Mouse (Mus musculus): ENCODE data around the gene Fam114a1.

Fam114a1 gene

DNA sequence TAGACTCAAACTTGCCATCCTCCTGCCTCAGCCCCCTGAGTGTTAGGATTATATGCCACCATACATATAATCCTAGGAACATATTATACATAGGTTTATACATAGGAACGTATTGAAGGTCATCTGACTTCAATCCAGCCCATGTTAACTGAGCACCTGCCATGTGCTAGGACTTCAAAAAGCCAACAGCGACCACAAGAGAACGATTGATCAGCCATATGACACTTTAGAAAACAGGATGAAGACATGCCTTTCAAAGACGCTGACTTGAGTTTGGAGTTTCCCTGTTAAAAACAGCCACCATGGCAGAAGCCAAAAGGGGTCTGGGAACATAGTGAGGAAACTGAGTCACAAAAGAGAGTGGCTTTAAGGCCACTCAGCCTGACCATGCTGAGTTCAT lies 35.4 kb downstream of the Fam114a1 start:
- DNase-seq (ENCODE audit: low spot score) = no peak

DNA sequence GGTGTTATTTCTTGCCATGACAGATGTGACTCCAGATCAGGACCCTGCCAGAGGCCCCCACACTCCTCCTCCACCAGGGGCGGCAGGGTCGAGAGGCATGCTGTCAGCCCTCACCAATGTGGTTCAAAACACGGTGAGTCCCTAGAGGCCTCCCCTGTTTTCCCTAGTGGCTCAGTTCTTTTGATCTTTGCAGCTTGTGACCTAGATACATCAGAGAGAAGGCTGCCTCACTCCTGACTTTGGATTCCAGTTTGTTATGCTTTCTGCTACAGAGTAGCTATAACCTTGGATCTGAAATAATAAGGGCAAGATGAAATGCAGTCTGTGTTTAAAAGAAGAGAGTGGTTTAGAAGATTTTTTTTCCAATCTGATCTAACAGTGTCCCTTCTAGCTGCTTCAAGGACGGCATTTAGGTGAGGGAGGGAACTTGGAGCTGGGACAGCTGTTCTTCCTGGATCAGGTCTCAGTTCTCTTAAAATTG lies 36.2 kb downstream of the Fam114a1 start:
- no peak for DNase-seq (ENCODE audit: low spot score)

DNA sequence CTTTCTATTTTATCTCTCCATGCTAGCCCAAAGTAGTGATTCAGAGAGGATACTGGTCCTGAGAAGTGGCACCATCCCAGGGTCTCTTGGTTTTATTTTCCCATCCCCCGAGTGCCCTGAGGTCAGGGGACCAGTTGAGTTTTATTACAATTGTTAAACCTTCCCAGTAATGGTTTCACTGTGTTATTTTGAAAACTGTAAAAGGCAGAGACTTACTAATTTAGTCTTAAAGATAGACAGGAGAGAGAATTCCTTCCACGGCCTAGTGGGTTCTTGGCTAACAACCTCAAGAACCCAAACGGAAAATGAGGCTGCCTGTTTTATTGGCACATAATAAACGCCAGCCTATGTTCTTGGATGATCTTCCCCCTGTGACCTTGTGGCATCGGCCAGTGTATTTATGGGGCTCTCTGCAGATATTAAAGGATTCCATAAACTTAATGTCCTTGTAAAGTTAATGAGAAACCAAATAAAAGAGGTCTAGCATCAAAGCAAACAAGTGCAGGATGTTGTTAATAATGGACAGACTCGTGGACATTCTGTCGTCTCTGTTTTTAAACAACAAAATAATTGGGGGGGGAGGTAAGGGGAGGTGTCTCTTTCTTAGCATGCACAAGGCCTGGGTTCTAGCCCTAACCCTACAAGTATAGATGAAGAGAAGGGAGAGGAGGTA lies 42.2 kb downstream of the Fam114a1 start:
- no peak for DNase-seq (ENCODE audit: low spot score)

DNA sequence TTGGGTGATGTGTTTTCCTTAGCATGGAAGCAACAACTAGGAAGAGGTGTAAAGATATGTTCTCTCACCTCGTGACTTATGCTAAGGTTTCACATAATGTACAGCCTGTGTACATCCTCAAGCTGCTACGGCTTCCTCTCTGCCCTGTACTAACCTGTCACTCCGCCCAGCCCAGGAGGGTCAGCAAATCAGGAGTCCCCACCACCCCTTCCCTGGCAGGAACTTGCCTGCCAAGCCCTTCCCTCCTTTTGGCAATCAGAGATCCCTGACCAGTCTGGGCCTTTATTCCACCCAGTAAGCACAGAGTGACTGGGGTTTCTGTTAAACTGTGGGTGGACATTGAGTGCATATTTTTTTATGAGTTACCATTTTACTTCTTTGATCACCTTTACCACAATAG lies 45.6 kb downstream of the Fam114a1 start:
- no peak for DNase-seq (ENCODE audit: low spot score)

DNA sequence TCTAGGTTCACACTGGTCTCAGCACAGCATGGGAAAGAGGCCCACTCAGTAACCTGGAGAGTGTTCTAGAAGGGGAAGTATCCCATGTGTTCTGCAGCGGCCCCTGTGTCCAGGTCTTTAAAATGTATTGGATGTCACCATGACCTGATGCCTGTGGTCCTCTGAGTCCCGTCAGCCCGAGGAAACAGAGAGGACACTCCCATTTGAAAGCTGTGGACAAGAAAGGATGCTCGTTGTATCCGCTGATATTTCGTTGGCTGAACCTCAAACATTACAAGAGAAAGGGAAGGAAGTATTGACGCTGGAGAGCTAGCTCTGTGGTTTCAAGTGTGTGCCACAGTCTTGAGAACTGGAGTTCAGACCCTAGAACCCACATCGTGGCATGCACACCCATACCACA lies 49.2 kb downstream of the Fam114a1 start:
- DNase-seq (ENCODE audit: low spot score) = no peak

DNA sequence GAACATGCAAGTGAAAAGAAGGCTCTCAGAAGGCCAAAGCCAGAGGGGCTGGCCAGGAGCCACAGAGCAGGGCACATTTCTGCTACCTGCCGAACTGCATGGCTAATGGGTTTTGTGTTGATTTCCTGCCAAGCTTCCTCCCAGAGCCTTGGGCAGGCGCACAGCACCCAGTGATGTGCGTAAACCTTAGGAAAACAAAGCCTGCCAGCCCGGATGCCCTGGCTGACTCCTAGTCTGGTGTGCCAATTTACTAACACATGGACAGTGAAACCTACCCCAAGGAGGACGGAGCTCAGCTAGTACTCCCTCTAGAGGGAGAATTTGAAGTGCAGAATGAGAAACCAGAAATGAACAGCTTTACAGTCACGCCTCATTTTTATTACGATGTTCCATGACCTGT lies 50.0 kb downstream of the Fam114a1 start:
- DNase-seq (ENCODE audit: low spot score) = peak; percentile 72

DNA sequence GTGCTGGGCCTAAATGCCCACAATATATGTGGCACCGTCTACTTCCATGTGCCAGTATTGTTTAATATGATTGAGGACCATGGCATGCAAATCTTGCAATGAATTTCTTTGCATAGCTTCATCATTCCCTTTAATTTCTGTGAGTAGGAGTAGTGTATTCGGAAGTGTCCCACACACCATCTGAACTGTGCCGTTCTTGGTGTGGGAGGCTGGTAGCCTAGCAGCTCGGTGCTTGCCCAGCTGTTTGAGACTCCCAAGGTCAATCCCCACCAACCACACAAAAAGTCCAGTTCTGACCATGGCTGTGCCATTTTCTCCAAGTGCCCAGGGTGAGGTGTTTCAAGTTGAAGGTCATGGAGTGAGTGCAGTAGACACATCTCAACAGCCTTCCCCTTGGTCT lies 52.1 kb downstream of the Fam114a1 start:
- DNase-seq (ENCODE audit: low spot score) = no peak

DNA sequence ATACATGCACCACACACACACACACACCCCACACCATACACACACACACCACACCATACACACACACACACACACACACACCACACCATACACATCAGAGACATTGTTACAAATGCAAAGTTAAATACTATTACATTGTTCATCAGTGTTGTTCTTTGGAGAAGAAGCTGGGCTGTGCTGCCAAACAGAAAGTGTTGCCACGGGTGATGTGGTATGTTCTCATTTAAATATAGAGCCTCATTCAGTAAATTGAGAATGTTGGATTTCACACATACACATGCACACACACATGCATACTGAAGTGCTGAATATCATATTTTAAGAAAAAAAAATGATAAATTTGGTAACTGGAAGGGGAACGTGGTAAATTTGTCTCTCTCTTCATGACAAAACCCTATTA lies 54.8 kb downstream of the Fam114a1 start:
- no peak for DNase-seq (ENCODE audit: low spot score)

DNA sequence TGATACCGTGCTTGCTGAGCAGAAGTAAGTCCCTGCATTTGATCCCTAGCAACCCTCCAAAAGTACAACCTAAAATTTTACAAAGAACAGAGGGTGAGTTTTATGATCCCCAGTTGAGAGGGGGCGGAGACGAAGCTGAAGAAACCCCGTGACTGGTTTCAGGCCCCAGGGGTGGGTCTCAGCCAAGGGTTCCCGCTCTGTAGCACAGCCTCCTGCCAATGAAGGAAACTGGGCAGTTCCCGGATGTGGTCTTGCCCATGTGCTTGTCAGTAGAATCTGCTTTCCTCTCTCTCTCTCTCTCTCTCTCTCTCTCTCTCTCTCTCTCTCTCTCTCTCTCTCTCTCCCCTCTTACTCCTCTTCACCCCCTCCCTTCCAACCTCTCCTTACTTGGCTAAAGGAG lies 56.0 kb downstream of the Fam114a1 start:
- DNase-seq (ENCODE audit: low spot score) = no peak

DNA sequence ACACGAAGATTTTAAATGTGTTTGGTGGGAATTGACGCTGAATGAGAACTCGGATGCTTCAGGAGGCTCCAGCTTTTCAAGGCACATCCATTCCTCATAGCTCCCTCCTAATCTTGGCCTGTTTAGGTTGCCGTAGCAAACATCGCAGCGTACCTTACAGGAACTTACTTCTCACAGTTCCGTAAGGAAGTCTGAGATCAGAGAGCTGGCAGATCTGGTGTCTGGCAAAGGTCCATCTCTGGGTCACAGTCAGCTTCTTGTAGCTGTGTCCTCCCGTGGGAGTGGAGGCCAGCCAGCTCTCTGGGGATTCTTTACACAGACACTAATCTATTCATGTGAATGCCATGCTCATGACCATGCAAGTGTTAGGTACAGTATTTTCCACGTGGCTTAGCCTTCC lies 56.9 kb downstream of the Fam114a1 start:
- DNase-seq (ENCODE audit: low spot score) = peak; percentile 22

DNA sequence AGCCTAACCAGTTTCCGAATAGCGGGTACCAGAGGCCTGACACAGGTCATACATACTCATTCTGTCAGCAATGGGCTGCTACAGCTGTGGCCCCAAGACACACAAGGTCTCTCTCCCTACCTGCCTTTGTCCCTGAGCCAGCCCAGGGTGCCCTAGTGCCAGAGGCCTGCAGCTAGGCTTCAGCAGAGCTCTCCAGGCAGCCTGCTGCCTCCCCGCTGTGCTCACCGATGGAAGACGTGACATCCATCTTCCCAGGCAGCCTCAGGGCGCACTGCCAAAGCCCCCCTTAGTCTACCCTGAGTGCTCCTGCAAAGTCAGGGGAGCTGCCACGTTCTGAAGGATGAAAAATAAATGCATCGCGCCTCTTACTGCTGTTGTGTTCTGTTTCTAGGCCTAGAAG lies 58.1 kb downstream of the Fam114a1 start:
- no peak for DNase-seq (ENCODE audit: low spot score)

DNA sequence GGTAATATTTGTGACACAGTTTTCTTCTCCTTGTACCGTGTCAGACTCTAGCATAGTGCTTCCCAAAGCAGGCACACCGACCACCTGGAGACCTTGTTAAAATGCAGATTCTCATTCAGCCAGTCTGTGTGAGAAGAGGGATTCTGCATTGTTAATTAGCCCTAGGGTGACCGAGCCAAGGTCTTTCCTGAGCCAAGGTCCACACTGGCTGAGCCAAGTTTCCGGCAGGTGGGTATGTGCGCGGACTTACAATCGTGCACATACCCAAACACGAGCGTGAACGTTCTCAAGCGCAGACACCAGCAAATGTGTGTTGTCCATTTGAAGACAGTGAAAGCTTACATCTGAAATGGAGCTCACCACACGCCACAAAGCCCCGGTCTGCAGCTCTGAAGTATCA lies 66.7 kb downstream of the Fam114a1 start:
- DNase-seq (ENCODE audit: low spot score) = no peak

DNA sequence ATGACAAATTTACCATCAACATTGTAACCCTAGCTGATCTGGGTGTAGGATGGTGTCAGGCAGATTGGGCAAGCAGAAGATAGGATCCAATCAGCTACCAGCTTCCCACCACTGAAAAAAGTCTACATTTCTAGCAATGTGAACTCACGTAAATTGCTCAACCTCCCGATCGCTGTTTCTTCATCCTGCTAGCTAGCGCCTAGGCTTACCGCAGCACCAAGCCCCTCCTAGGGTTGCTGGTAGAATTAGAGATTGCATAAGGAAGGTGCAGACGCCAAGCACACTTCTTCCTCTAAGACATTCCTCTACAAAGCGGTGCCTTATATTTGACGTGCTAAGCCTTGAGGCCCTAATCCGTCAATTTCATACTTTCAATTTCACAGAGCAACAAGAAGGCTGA lies 68.4 kb downstream of the Fam114a1 start:
- DNase-seq (ENCODE audit: low spot score) = no peak

DNA sequence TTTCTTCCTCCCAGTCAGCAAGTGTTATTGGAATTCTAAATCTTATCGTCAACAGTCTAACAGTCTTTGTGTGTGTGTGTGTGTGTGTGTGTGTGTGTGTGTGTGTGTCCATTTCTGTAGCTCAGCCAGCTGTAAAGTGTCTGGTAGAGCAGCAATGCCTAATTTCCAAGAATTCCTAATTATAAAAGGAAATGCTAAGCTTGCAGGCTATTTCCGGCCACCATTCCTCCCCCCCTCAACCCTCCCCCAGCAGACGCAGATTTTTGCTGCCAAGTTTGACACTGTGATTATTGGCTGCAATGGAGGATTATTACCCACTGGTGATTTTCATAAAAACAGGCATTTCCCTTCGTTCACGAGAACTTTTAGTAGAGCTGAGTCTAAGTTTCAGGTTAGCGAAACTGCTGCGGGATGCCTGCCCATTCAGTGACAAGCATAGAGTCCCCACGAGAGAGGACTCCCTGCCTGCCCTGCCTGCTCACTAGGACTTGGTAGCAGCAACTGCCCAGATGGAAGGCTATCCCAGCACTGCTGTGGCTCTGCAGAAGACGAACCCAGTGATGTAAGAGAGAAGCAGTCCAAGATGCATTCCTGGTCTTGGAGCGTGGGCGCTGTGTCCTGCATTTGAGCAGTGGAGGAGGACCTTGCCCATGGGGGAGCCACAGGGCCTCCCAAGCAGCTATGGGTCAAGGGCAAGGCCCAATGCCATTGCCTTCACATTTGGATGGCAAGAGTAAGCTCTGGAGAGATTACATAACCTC lies 69.1 kb downstream of the Fam114a1 start:
- no peak for DNase-seq (ENCODE audit: low spot score)

DNA sequence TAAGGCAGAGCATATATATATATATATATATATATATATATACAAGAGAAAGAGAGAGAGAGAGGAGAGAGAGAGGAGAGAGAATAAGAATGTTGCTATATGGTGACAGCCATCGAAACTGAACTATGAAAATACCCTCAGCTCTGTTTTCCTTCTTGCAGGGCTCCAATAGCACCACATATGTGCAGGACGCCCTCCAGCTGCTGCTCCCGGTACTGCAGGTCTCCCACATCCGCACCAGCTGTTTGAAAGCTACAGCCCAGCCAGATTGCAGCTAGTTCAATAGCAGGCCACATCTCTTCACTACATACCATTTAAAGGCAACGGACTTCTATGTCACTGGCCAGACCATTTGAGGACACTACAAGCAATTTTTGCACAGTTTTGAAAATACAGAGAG lies 70.6 kb downstream of the Fam114a1 start:
- no peak for DNase-seq (ENCODE audit: low spot score)

DNA sequence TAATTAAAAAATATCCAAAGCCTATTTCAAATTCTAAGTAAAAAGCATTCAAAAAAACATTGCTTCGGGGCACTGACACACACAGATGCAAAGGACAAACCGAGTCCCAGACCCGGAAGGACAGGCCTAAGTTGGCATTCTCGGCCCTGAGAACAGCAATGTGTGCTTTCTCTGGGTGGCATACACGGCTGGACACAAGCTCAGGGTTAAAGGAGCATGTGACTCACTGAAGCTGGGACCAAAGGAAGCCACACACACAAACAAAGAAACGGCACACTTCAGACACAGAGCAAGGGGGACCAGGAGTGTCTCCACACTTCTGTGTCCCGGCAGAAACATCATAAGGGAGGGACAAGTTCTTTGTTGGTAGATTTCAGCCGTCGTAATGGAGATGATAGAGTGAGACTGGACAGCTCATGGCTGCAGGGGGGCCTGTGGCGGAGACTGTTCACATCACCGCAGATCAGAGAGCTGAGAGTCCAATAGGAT lies 73.6 kb downstream of the Fam114a1 start:
- DNase-seq (ENCODE audit: low spot score) = no peak

DNA sequence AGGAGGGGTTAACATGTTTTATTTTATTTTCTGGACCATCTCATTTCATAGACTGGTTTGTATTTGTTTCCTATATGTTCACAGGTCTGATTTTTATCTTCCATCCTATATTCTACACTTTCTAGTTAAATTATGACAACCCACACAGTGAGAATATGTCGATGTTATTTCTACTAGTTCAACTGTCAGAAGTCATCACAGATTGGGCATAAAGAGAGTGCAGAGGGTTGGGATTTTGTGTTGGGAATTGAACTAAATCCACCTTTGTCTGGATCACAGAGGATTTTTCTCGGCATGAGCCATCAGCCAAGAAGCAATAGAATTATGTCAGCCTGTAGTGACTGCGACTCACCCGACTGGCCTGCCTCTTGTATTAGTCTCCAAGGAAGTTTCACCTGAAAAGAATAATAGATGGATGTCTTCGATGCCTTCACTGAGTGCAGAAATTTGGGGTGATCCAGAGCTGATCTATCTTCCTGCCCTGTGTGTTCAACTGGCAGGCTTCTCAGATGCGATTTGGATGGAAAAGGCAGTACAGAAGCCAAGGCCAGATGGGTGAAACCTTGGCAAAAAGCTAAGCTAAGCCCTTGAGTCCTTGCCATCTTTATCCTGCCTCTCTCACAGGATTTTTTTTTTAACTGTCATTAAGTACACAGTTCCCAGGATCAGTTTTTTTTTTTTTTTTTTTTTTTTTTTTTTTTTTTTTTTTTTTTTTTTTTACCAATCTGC lies 75.9 kb downstream of the Fam114a1 start:
- peak; percentile 86 for DNase-seq (ENCODE audit: low spot score)

DNA sequence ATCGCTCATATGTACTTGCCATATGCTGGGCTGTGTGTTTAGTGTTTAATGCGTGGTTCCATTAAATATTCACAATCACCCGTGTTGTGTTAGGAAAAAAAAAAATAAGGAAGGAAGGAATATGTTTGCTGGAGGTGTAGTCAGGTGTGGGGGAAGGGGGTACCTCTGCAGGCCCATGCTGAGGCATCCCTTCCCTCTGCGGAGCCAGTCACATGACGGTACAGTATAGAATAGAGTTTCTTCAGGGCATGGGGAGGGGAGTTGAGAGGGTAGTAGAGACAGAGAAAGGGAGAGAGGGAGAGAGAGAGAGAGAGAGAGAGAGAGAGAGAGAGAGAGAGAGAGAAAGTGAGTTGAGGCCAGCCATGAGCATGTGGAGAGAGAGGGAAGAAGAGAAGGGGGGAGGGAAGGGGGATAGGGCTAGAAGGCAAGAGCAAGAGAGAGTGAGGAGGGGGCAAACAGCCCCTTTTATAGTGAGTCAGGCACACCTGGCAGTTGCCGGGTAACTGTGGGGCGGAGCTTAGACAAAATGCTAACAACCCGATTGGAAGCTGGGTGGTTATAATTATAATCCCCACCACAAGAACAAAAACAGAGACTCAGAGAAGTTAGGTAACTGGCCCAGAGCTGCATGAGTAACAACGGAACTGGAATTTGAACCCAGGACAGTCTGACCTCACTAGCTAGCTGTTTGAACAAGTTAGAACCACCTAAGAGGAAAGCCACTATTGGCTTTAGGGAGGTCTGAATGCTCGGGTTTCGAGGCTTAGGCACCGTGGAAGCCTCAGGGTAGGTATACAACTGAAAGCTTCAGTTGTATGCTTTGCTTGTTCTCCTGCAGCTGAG lies 76.8 kb downstream of the Fam114a1 start:
- DNase-seq (ENCODE audit: low spot score) = no peak

DNA sequence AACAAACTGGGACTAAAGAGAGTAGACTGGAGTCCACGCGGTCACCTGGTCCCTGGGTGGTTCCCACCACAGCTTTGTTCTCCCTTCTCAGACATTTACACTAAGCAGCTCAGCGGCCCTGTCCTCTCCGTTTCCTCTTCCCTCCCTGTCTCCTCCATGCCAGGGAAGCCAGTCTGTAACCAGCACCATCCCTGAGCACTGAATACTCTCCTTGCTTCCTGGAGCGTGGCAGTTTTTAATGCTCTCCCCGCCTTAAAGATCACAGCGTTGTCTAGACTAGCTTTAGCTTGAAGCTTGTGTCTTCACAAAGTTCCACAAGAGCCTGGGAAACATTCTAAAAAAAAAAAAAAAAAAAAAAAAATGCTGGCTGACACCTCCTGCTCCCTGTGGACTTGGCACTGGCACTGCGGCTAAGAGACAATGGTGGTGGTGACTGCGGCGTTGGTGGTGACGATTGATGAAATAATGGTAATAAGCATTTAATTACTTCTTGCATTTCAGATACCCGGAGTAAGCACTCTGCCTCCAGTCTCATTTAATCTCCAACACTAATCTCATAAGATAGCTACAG lies 77.5 kb downstream of the Fam114a1 start:
- no peak for DNase-seq (ENCODE audit: low spot score)

DNA sequence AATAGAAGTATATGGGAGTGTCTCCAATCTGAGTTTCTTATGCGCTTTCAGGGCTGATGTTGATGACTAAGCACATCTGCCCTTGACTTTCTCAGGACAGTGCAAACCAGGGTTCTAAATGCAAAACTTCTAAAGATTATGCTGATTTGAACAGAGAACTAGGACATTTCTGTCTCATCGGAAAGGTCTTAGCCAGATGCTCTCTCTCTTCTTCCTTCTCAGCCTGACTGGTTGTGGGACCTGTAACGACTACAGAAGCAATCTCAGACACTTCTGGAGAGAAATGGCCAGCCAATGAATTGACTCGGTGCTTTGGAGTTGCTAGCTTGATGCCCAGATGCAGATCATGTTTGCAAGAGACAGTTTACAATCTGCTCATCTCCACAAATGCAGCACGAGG lies 80.0 kb downstream of the Fam114a1 start:
- DNase-seq (ENCODE audit: low spot score) = no peak

DNA sequence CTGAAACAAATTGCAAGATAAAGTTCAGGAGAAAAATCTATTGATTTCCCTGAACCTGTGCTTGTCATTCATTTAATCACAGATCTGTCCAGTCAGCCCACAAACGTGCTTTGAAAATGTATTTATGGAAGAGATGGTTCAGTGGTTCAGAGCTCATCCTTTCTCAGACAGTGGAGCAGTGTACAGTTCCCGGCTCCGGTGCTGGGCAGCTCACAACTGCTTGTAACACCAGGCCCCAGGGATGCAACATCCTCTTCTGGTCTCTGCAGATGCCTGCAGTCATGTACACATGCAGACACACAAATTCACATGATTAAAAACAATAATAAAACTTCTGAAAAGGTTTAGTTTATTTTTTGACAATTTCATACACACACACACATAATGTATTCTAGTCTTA lies 81.6 kb downstream of the Fam114a1 start:
- no peak for DNase-seq (ENCODE audit: low spot score)

DNA sequence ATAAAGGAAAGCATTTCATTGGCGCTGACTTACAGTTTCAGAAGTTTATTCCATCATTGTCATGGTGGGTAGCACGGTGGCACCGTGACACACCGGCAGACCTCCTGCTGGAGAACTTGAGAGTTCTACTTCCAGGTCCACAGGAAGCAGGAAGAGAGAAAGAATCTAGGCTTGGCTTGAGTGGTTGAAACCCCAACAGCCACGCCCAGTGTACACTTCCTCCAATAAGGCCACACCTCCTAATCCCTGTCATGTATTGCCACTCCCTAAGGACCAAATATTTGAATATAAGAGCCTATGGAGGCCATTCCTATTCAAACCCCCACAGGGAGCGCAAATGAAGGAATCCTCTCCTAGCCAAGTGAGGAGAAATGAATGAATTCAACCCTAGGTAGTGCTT lies 87.7 kb downstream of the Fam114a1 start:
- DNase-seq (ENCODE audit: low spot score) = no peak
